Mouse (Mus musculus): ENCODE data around the gene Chic2. TPM values are rescaled to one million over a fixed set of nuclear protein-coding genes. Genes with fewer than 3 reads are reported as not detected.

The Chic2 gene
- polyA plus RNA-seq, 1 experiment from 2014 or later, result 52.8 TPM

GRCm38 (mm10) chr5:75002109-75002508 is 42.5 kb downstream of the Chic2 start:
- H3K9ac ChIP-seq, result no peak overlapping the region
- 83% methylated on average over 3 of the region's 3 CpGs for WGBS

GRCm38 (mm10) chr5:74998716-74999512 is 45.7 kb downstream of the Chic2 start:
- Histone ChIP-seq H3K4me2 (replicated peaks) (no peak overlapping the region), H3K9ac (no peak overlapping the region), H3K36me3 (peaks cover 11% of the 10 kb centered on the region; the same call in 1 of the 2 replicates), H3K4me1 (peaks cover 6% of the 10 kb centered on the region; the same call in 1 of the 2 replicates), H3K4me3 (no peak overlapping the region), H3K9me3 (replicated peaks) (no peaks in the 10 kb centered on the region; the same call in 1 of the 2 replicates), H3K27ac (no peak overlapping the region), H3K27me3 (peaks cover 67% of the 10 kb centered on the region)
- WGBS, result 28% methylated on average over 12 of the region's 12 CpGs
- peak; percentile 82 for ATAC-seq (ENCODE audit: low FRiP score)

More at GRCm38 (mm10) chr5:75002109-75002508, 42.5 kb downstream of the Chic2 start:
- no peak overlapping the region for H3K4me3 ChIP-seq
- H3K27me3 ChIP-seq, result peaks cover 64% of the 10 kb centered on the region
- no peak overlapping the region for H3K27ac ChIP-seq
- no peaks in the 10 kb centered on the region for H3K9me3 ChIP-seq (replicated peaks)
- H3K4me2 ChIP-seq (replicated peaks), result no peak overlapping the region
- peaks cover 6% of the 10 kb centered on the region; the same call in 1 of the 2 replicates for H3K4me1 ChIP-seq
- no peak for ATAC-seq (ENCODE audit: low FRiP score)
- peaks cover under 1% of the 10 kb centered on the region; the same call in 1 of the 2 replicates for H3K36me3 ChIP-seq

- Histone ChIP-seq H3K9ac (no peak overlapping the region), H3K4me1 (peaks cover 3% of the 10 kb centered on the region; the same call in 1 of the 2 replicates), H3K27ac (no peak overlapping the region), H3K27me3 (peaks cover 33% of the 10 kb centered on the region), H3K4me3 (no peak overlapping the region), H3K4me2 (replicated peaks) (no peak overlapping the region), H3K9me3 (replicated peaks) (peaks cover 22% of the 10 kb centered on the region), H3K36me3 (peaks cover 21% of the 10 kb centered on the region)
- 70% methylated on average over 8 of the region's 8 CpGs for WGBS
- no peak for ATAC-seq (ENCODE audit: low FRiP score)
These were observed 49.6 kb downstream of the Chic2 start for GRCm38 (mm10) chr5:74994947-74995346.

GRCm38 (mm10) chr5:74984101-74984500 is 60.5 kb downstream of the Chic2 start:
- Histone ChIP-seq H3K36me3 (no peaks in the 10 kb centered on the region), H3K9me3 (replicated peaks) (no peaks in the 10 kb centered on the region), H3K27ac (no peak overlapping the region), H3K27me3 (peaks cover 63% of the 10 kb centered on the region), H3K4me2 (replicated peaks) (no peak overlapping the region), H3K4me3 (no peak overlapping the region), H3K4me1 (peaks cover 23% of the 10 kb centered on the region), H3K9ac (no peak overlapping the region)
- WGBS, result 45% methylated on average over 5 of the region's 5 CpGs
- no peak for ATAC-seq (ENCODE audit: low FRiP score)

- H3K4me2 ChIP-seq (replicated peaks), result no peak overlapping the region
- no peaks in the 10 kb centered on the region for H3K9me3 ChIP-seq (replicated peaks)
- ATAC-seq (ENCODE audit: low FRiP score), result no peak
- H3K27ac ChIP-seq, result no peak overlapping the region
- peaks cover 23% of the 10 kb centered on the region for H3K4me1 ChIP-seq
- no peaks in the 10 kb centered on the region for H3K36me3 ChIP-seq
- H3K27me3 ChIP-seq, result peaks cover 85% of the 10 kb centered on the region
- no peak overlapping the region for H3K9ac ChIP-seq
- 53% methylated on average over 4 of the region's 4 CpGs for WGBS
- H3K4me3 ChIP-seq, result no peak overlapping the region
These were observed 64.0 kb downstream of the Chic2 start for GRCm38 (mm10) chr5:74980574-74980973.

GRCm38 (mm10) chr5:74980154-74980553 is 64.4 kb downstream of the Chic2 start:
- Histone ChIP-seq H3K9ac (no peak overlapping the region), H3K27me3 (peaks cover 84% of the 10 kb centered on the region), H3K4me1 (peaks cover 26% of the 10 kb centered on the region), H3K4me2 (replicated peaks) (0 out of 2 replicates have a peak overlapping the region, but pooled peaks have one; percentile 13), H3K4me3 (no peak overlapping the region), H3K27ac (no peak overlapping the region), H3K9me3 (replicated peaks) (no peaks in the 10 kb centered on the region), H3K36me3 (no peaks in the 10 kb centered on the region)
- no peak for ATAC-seq (ENCODE audit: low FRiP score)
- WGBS, result 9% methylated on average over 7 of the region's 7 CpGs

- Histone ChIP-seq H3K4me2 (replicated peaks) (no peak overlapping the region), H3K9ac (0 out of 2 replicates have a peak overlapping the region, but pooled peaks have one; percentile 8), H3K4me1 (peaks cover 32% of the 10 kb centered on the region), H3K27me3 (peaks cover 84% of the 10 kb centered on the region), H3K36me3 (no peaks in the 10 kb centered on the region), H3K4me3 (no peak overlapping the region), H3K9me3 (replicated peaks) (no peaks in the 10 kb centered on the region), H3K27ac (no peak overlapping the region)
- no peak for ATAC-seq (ENCODE audit: low FRiP score)
- WGBS, result 34% methylated on average over 7 of the region's 7 CpGs
These were observed 65.0 kb downstream of the Chic2 start for GRCm38 (mm10) chr5:74979586-74979985.

- no peak for ATAC-seq (ENCODE audit: low FRiP score)
- Histone ChIP-seq H3K4me1 (peaks cover 26% of the 10 kb centered on the region), H3K27me3 (peaks cover 81% of the 10 kb centered on the region), H3K27ac (no peak overlapping the region), H3K9ac (no peak overlapping the region), H3K4me2 (replicated peaks) (no peak overlapping the region), H3K4me3 (no peak overlapping the region), H3K36me3 (no peaks in the 10 kb centered on the region), H3K9me3 (replicated peaks) (no peaks in the 10 kb centered on the region)
- WGBS, result 92% methylated on average over 7 of the region's 7 CpGs
These were observed 69.1 kb downstream of the Chic2 start for GRCm38 (mm10) chr5:74975507-74975906.

GRCm38 (mm10) chr5:74974726-74975411 is 69.7 kb downstream of the Chic2 start:
- peaks cover 80% of the 10 kb centered on the region for H3K27me3 ChIP-seq
- no peak overlapping the region; the same call in 1 of the 2 replicates for H3K27ac ChIP-seq
- H3K4me3 ChIP-seq, result no peak overlapping the region
- H3K9ac ChIP-seq, result no peak overlapping the region
- H3K4me2 ChIP-seq (replicated peaks), result no peak overlapping the region
- H3K9me3 ChIP-seq (replicated peaks), result no peaks in the 10 kb centered on the region
- H3K36me3 ChIP-seq, result no peaks in the 10 kb centered on the region
- peaks cover 21% of the 10 kb centered on the region for H3K4me1 ChIP-seq
- ATAC-seq (ENCODE audit: low FRiP score), result no peak
- 41% methylated on average over 12 of the region's 12 CpGs for WGBS

GRCm38 (mm10) chr5:74974061-74974581 is 70.5 kb downstream of the Chic2 start:
- H3K4me3 ChIP-seq, result no peak overlapping the region
- H3K27ac ChIP-seq, result no peak overlapping the region
- H3K27me3 ChIP-seq, result peaks cover 73% of the 10 kb centered on the region
- no peaks in the 10 kb centered on the region for H3K36me3 ChIP-seq
- ATAC-seq (ENCODE audit: low FRiP score), result no peak
- H3K9me3 ChIP-seq (replicated peaks), result no peaks in the 10 kb centered on the region
- H3K4me2 ChIP-seq (replicated peaks), result no peak overlapping the region
- H3K9ac ChIP-seq, result no peak overlapping the region
- WGBS, result 36% methylated on average over 22 of the region's 22 CpGs
- peaks cover 16% of the 10 kb centered on the region for H3K4me1 ChIP-seq

- Histone ChIP-seq H3K36me3 (no peaks in the 10 kb centered on the region), H3K4me1 (peaks cover 16% of the 10 kb centered on the region), H3K4me2 (replicated peaks) (no peak overlapping the region), H3K27me3 (peaks cover 49% of the 10 kb centered on the region), H3K9ac (no peak overlapping the region), H3K9me3 (replicated peaks) (no peaks in the 10 kb centered on the region), H3K4me3 (no peak overlapping the region), H3K27ac (no peak overlapping the region)
- no peak for ATAC-seq (ENCODE audit: low FRiP score)
- WGBS, result 49% methylated on average over 7 of the region's 7 CpGs
These were observed 73.2 kb downstream of the Chic2 start for GRCm38 (mm10) chr5:74971418-74971817.

- WGBS, result 91% methylated on average over 6 of the region's 6 CpGs
- Histone ChIP-seq H3K9ac (no peak overlapping the region), H3K27ac (no peak overlapping the region), H3K4me2 (replicated peaks) (no peak overlapping the region), H3K4me3 (no peak overlapping the region), H3K4me1 (peaks cover 4% of the 10 kb centered on the region), H3K27me3 (peaks cover 44% of the 10 kb centered on the region), H3K36me3 (no peaks in the 10 kb centered on the region), H3K9me3 (replicated peaks) (no peaks in the 10 kb centered on the region)
- no peak for ATAC-seq (ENCODE audit: low FRiP score)
These were observed 75.2 kb downstream of the Chic2 start for GRCm38 (mm10) chr5:74969341-74969740.
